Mouse (Mus musculus): ENCODE measurements at regions not wholly inside any gene's neighbourhood (a gene's known extent, or its start where the extent isn't known, plus 50 kb on each side); places are given as distances from the start of the nearest gene placed in this dataset.

- DNase-seq (ENCODE audit: low spot score): no peak
Measured at GRCm38 (mm10) chr8:90192856-90193255, 155.3 kb downstream of the Tox3 start.

GRCm38 (mm10) chr8:90182807-90183206, 165.3 kb downstream of the Tox3 start:
- no peak for DNase-seq (ENCODE audit: low spot score)

- no peak for DNase-seq (ENCODE audit: low spot score)
Measured at GRCm38 (mm10) chr8:90176771-90177170, 171.4 kb downstream of the Tox3 start.

- no peak for DNase-seq (ENCODE audit: low spot score)
Measured at GRCm38 (mm10) chr8:90176335-90176734, 171.8 kb downstream of the Tox3 start.

- DNase-seq (ENCODE audit: low spot score): no peak
Measured at GRCm38 (mm10) chr8:90166639-90167038, 181.5 kb downstream of the Tox3 start.

GRCm38 (mm10) chr8:90151477-90151876, 196.7 kb downstream of the Tox3 start:
- no peak for DNase-seq (ENCODE audit: low spot score)

- DNase-seq (ENCODE audit: low spot score): no peak
Measured at GRCm38 (mm10) chr8:90149903-90150302, 198.2 kb downstream of the Tox3 start.

GRCm38 (mm10) chr8:90134626-90135025, 213.5 kb downstream of the Tox3 start:
- no peak for DNase-seq (ENCODE audit: low spot score)

GRCm38 (mm10) chr8:90130704-90131267, 217.4 kb downstream of the Tox3 start:
- no peak for DNase-seq (ENCODE audit: low spot score)

GRCm38 (mm10) chr8:90125426-90125825, 222.7 kb downstream of the Tox3 start:
- DNase-seq (ENCODE audit: low spot score): no peak

GRCm38 (mm10) chr8:90123101-90123500, 225.0 kb downstream of the Tox3 start:
- no peak for DNase-seq (ENCODE audit: low spot score)

- DNase-seq (ENCODE audit: low spot score): no peak
Measured at GRCm38 (mm10) chr8:90121935-90122334, 226.2 kb downstream of the Tox3 start.

GRCm38 (mm10) chr8:90121017-90121416, 227.1 kb downstream of the Tox3 start:
- no peak for DNase-seq (ENCODE audit: low spot score)

GRCm38 (mm10) chr8:90115436-90115835, 232.7 kb downstream of the Tox3 start:
- no peak for DNase-seq (ENCODE audit: low spot score)

- no peak for DNase-seq (ENCODE audit: low spot score)
Measured at GRCm38 (mm10) chr8:90100509-90100908, 247.6 kb downstream of the Tox3 start.

GRCm38 (mm10) chr8:90082630-90083029, 265.5 kb downstream of the Tox3 start:
- DNase-seq (ENCODE audit: low spot score): no peak

GRCm38 (mm10) chr8:90076381-90076780, 271.8 kb downstream of the Tox3 start:
- no peak for DNase-seq (ENCODE audit: low spot score)

- DNase-seq (ENCODE audit: low spot score): no peak
Measured at GRCm38 (mm10) chr8:90075796-90076195, 272.3 kb downstream of the Tox3 start.

- no peak for DNase-seq (ENCODE audit: low spot score)
Measured at GRCm38 (mm10) chr8:90070006-90070405, 278.1 kb downstream of the Tox3 start.

GRCm38 (mm10) chr8:90069411-90069993, 278.6 kb downstream of the Tox3 start:
- no peak for DNase-seq (ENCODE audit: low spot score)

GRCm38 (mm10) chr8:90068441-90068840, 279.7 kb downstream of the Tox3 start:
- no peak for DNase-seq (ENCODE audit: low spot score)

GRCm38 (mm10) chr8:90064381-90064780, 283.8 kb downstream of the Tox3 start:
- DNase-seq (ENCODE audit: low spot score): no peak

- no peak for DNase-seq (ENCODE audit: low spot score)
Measured at GRCm38 (mm10) chr8:90063291-90063690, 284.9 kb downstream of the Tox3 start.

GRCm38 (mm10) chr8:90058631-90059166, 289.4 kb downstream of the Tox3 start:
- no peak for DNase-seq (ENCODE audit: low spot score)

Data from T-cell, adult 2 months (primary cell).